18 mouse cellular contexts compared by ENCODE assay signal in genomic region chr17:81038707-81039408, GRCm38 (mm10). TPM values are rescaled to one million over a fixed set of nuclear protein-coding genes. Genes with fewer than 3 reads are reported as not detected.
A peak's percentile ranks its signal among the peaks of the same experiment; 100 is the strongest.
DNase-seq lines count a peak whose midpoint lies in the region; ATAC-seq and TF ChIP-seq lines count a peak whose summit lies in the region.
"Had no signal": no experiment of that assay in that cellular context is flagged by ENCODE, and none has a peak within 500 bp of the region (broad histone marks: within the 10 kb centered on the region; RNA-seq: fewer than 3 reads in every experiment).

No protein-coding gene starts in this region.

- no peak overlapping the region for H3K9ac ChIP-seq in intestine, embryonic 16.5 days (ENCODE audit: low read depth, low read length)
- no peak overlapping the region for H3K9ac ChIP-seq in liver, postnatal 0 days (replicated peaks)
- H3K9ac ChIP-seq: embryonic facial prominence, embryonic 13.5 days; forebrain, postnatal 0 days; hindbrain, embryonic 13.5 days had no signal

- peaks cover 7% of the 10 kb centered on the region for H3K36me3 ChIP-seq in intestine, embryonic 16.5 days (ENCODE audit: control insufficient read depth, insufficient read depth, low read length)
- peaks cover 37% of the 10 kb centered on the region for H3K36me3 ChIP-seq in liver, postnatal 0 days (replicated peaks; ENCODE audit: insufficient read depth, low read length)

- 86% methylated on average over 2 of the region's 2 CpGs for WGBS in intestine, embryonic 16.5 days
- 62% methylated on average over 2 of the region's 2 CpGs for WGBS in liver, postnatal 0 days (ENCODE audit: insufficient replicate concordance)

- TF ChIP-seq CTCF in liver, postnatal 0 days (IDR thresholded peaks at IDR 0.05; ENCODE audit: low read depth) = no peak

- peak; percentile 18 for DNase-seq in retina, postnatal 1 day
- no peak for DNase-seq in retina, embryonic 14.5 days (ENCODE audit: low spot score)
- no peak for DNase-seq in liver, postnatal 0 days
- DNase-seq in heart, postnatal 36 days = no peak
- DNase-seq in urinary bladder, postnatal 25 days (ENCODE audit: low spot score) = no peak
- DNase-seq in heart, adult 11 months = no peak
- DNase-seq: adrenal gland, postnatal 10 days; cerebellum, adult 11 months; cerebellum, postnatal 10 days; forebrain, postnatal 0 days; layer of hippocampus, postnatal 36 days; right cerebral cortex, postnatal 14 days had no signal

- H3K27ac ChIP-seq in intestine, embryonic 16.5 days (ENCODE audit: low read length) = no peak overlapping the region
- no peak overlapping the region for H3K27ac ChIP-seq in liver, postnatal 0 days (ENCODE audit: low read depth)
- H3K27ac ChIP-seq: embryonic facial prominence, embryonic 13.5 days; forebrain, embryonic 10.5 days; heart, embryonic 10.5 days; hindbrain, embryonic 13.5 days had no signal

- H3K4me2 ChIP-seq in intestine, embryonic 16.5 days (ENCODE audit: low read depth, low read length) = no peak overlapping the region
- no peak overlapping the region for H3K4me2 ChIP-seq in liver, postnatal 0 days (ENCODE audit: low read depth, low read length)
- H3K4me2 ChIP-seq: embryonic facial prominence, embryonic 13.5 days; hindbrain, embryonic 13.5 days had no signal

- intact Hi-C loops in heart, postnatal 36 days (cut with DNase I) = no loop called here

- H3K27me3 ChIP-seq in intestine, embryonic 16.5 days (replicated peaks; ENCODE audit: control insufficient read depth, insufficient read depth, low read length) = no peaks in the 10 kb centered on the region
- H3K27me3 ChIP-seq in liver, postnatal 0 days (ENCODE audit: insufficient read depth, low read length) = no peaks in the 10 kb centered on the region
- H3K27me3 ChIP-seq: embryonic facial prominence, embryonic 13.5 days; hindbrain, embryonic 13.5 days; Patski had no signal

- no peaks in the 10 kb centered on the region for H3K9me3 ChIP-seq in intestine, embryonic 16.5 days (ENCODE audit: control insufficient read depth, low read length)
- no peaks in the 10 kb centered on the region for H3K9me3 ChIP-seq in liver, postnatal 0 days (ENCODE audit: low read length)
- H3K9me3 ChIP-seq: embryonic facial prominence, embryonic 13.5 days; forebrain, embryonic 10.5 days; heart, embryonic 10.5 days; hindbrain, embryonic 13.5 days had no signal

- no peak; the same call in 1 of the 2 replicates for TF ChIP-seq EP300 in liver, postnatal 0 days (IDR thresholded peaks at IDR 0.05; ENCODE audit: low read depth)

- H3K4me3 ChIP-seq in intestine, embryonic 16.5 days (ENCODE audit: low read length) = no peak overlapping the region
- H3K4me3 ChIP-seq in liver, postnatal 0 days (ENCODE audit: low read depth, low read length) = no peak overlapping the region
- H3K4me3 ChIP-seq: embryonic facial prominence, embryonic 13.5 days; forebrain, embryonic 10.5 days; heart, embryonic 10.5 days; hindbrain, embryonic 13.5 days had no signal

- H3K4me1 ChIP-seq in intestine, embryonic 16.5 days (ENCODE audit: control insufficient read depth, insufficient read depth, low read length) = no peaks in the 10 kb centered on the region
- peaks cover 6% of the 10 kb centered on the region; the same call in 1 of the 2 replicates for H3K4me1 ChIP-seq in liver, postnatal 0 days (ENCODE audit: insufficient read depth)
- H3K4me1 ChIP-seq: embryonic facial prominence, embryonic 13.5 days; forebrain, embryonic 10.5 days; hindbrain, embryonic 13.5 days had no signal

- ATAC-seq in intestine, embryonic 16.5 days = 0 out of 2 replicates have a peak, but pooled peaks have one; percentile 16
- peak; percentile 80 for ATAC-seq in liver, postnatal 0 days
- ATAC-seq: forebrain, postnatal 0 days; Patski had no signal

RNA-seq across cellular contexts. Expression of gene Thumpd2, which starts 26.0 kb away (rescaled TPM):
- polyA plus RNA-seq in intestine, embryonic 16.5 days (2015; fragmentation: Nextera tagmentation; extraction: Ambion mirVana) = 11.9 TPM in 2 replicates
- polyA plus RNA-seq in liver, postnatal 0 days (2015; fragmentation: Nextera tagmentation; extraction: Ambion mirVana) = 4.6 and 5.0 TPM in 2 replicates
- total RNA-seq in heart, postnatal 36 days (2021) = 1 to 10 TPM; 4.7 to 4.8 TPM
